Mouse (Mus musculus) ES-Bruce4 (cell line): ENCODE results near the gene Calr4.

Experiments used
- CTCF ChIP-seq: IDR thresholded peaks from one replicate; pipeline ENCODE4 v1.8.1; 2011; ENCODE audit warnings: low read depth, low read length
- EP300 ChIP-seq: IDR thresholded peaks from 2 replicates; pipeline ENCODE4 v1.6.1; 2011; ENCODE audit warnings: low read depth, low read length; ENCODE audit not compliant: insufficient read depth

GRCm38 (mm10) chr4:109222001-109222400 is 12.3 kb upstream of the Calr4 start:
- TF ChIP-seq CTCF = no peak
- TF ChIP-seq EP300 = no peak
